Comparison of ENCODE assay signal across 8 mouse cellular contexts in genomic region chr8:70696019-70696885, GRCm38 (mm10). TPM values are rescaled to one million over a fixed set of nuclear protein-coding genes. Genes with fewer than 3 reads are reported as not detected.
DNase-seq lines count a peak whose midpoint lies in the region; ATAC-seq lines count a peak whose summit lies in the region.

No protein-coding gene starts in this region.

- no peaks in the 10 kb centered on the region for H3K9me3 ChIP-seq in intestine, embryonic 16.5 days (ENCODE audit: control insufficient read depth, low read length)

- no peaks in the 10 kb centered on the region for H3K36me3 ChIP-seq in intestine, embryonic 16.5 days (ENCODE audit: control insufficient read depth, insufficient read depth, low read length)

- no peaks in the 10 kb centered on the region for H3K27me3 ChIP-seq in intestine, embryonic 16.5 days (replicated peaks; ENCODE audit: control insufficient read depth, insufficient read depth, low read length)

- 3% methylated on average over 31 of the region's 31 CpGs for WGBS in intestine, embryonic 16.5 days

- DNase-seq in CD4-positive, CD25-positive, alpha-beta regulatory T cell, adult 2 months (ENCODE audit: low read depth, low spot score): peak; percentile 92
- peak; percentile 92 for DNase-seq in cerebellum, postnatal 10 days
- DNase-seq in gastrocnemius, postnatal 10 days: peak; percentile 72
- DNase-seq in lung, adult 18-20 months: peak; percentile 80 to 84
- peak; percentile 70 for DNase-seq in ovary, postnatal 14 days (ENCODE audit: low spot score)
- peak; percentile 53 for DNase-seq in urinary bladder, adult 2 months (ENCODE audit: low spot score)

- ATAC-seq in CD4-positive, CD25-positive, alpha-beta regulatory T cell, adult 4 months: no peak
- peak; percentile 24 for ATAC-seq in intestine, embryonic 16.5 days

- H3K27ac ChIP-seq in intestine, embryonic 16.5 days (ENCODE audit: low read length): peak overlapping the region; percentile 95

- peak overlapping the region; percentile 66 for H3K9ac ChIP-seq in intestine, embryonic 16.5 days (ENCODE audit: low read depth, low read length)

- H3K4me2 ChIP-seq in intestine, embryonic 16.5 days (ENCODE audit: low read depth, low read length): peak overlapping the region; percentile 61

- peaks cover 53% of the 10 kb centered on the region for H3K4me1 ChIP-seq in intestine, embryonic 16.5 days (ENCODE audit: control insufficient read depth, insufficient read depth, low read length)

- peak overlapping the region; percentile 23 for H3K4me3 ChIP-seq in intestine, embryonic 16.5 days (ENCODE audit: low read length)

RNA-seq across cellular contexts. Expression of gene Jund, which starts 2.5 kb away (rescaled TPM):
- polyA plus RNA-seq in CD4-positive, CD25-positive, alpha-beta regulatory T cell, adult 4 months (2017; shearing (Covaris generic)): 10 to 100 TPM in 1 of 2 experiments, 1 to 10 TPM in 1; 7.6 to 23.3 TPM
- 100 to 1,000 TPM in 1 of 2 experiments, 10 to 100 TPM in 1; 79.2 to 130 TPM for total RNA-seq in gastrocnemius, postnatal 10 days (2021)
- polyA plus RNA-seq in intestine, embryonic 16.5 days (2015; fragmentation: Nextera tagmentation; extraction: Ambion mirVana): 37.3 and 52.2 TPM in 2 replicates
- 132 and 153 TPM in 2 replicates for polyA plus RNA-seq in urinary bladder, adult 2 months (2012; rRNA removed)

RNA-seq across cellular contexts. Expression of gene Iqcn, which starts 7.0 kb away (rescaled TPM):
- polyA plus RNA-seq in CD4-positive, CD25-positive, alpha-beta regulatory T cell, adult 4 months (2017; shearing (Covaris generic)): under 1 TPM in 1 of 2 experiments, not detected in 1; 0.07 TPM
- not detected for total RNA-seq in gastrocnemius, postnatal 10 days (2021)
- polyA plus RNA-seq in intestine, embryonic 16.5 days (2015; fragmentation: Nextera tagmentation; extraction: Ambion mirVana): not detected in 2 replicates
- polyA plus RNA-seq in urinary bladder, adult 2 months (2012; rRNA removed): not detected in 2 replicates

RNA-seq across cellular contexts. Expression of gene Gm3336, which starts 22.1 kb away (rescaled TPM):
- polyA plus RNA-seq in CD4-positive, CD25-positive, alpha-beta regulatory T cell, adult 4 months (2017; shearing (Covaris generic)): not detected
- not detected for total RNA-seq in gastrocnemius, postnatal 10 days (2021)
- polyA plus RNA-seq in intestine, embryonic 16.5 days (2015; fragmentation: Nextera tagmentation; extraction: Ambion mirVana): 3.3 and 4.1 TPM in 2 replicates
- 0.46 and 0.56 TPM in 2 replicates for polyA plus RNA-seq in urinary bladder, adult 2 months (2012; rRNA removed)

RNA-seq across cellular contexts. Expression of gene Lsm4, which starts 23.2 kb away (rescaled TPM):
- polyA plus RNA-seq in CD4-positive, CD25-positive, alpha-beta regulatory T cell, adult 4 months (2017; shearing (Covaris generic)): 10 to 100 TPM; 86.8 to 94.5 TPM
- total RNA-seq in gastrocnemius, postnatal 10 days (2021): 10 to 100 TPM; 82.3 to 83.0 TPM
- 228 and 246 TPM in 2 replicates for polyA plus RNA-seq in intestine, embryonic 16.5 days (2015; fragmentation: Nextera tagmentation; extraction: Ambion mirVana)
- polyA plus RNA-seq in urinary bladder, adult 2 months (2012; rRNA removed): 97.8 and 99.4 TPM in 2 replicates

RNA-seq across cellular contexts. Expression of gene Pde4c, which starts 27.3 kb away (rescaled TPM):
- polyA plus RNA-seq in CD4-positive, CD25-positive, alpha-beta regulatory T cell, adult 4 months (2017; shearing (Covaris generic)): under 1 TPM; 0.66 to 0.94 TPM
- total RNA-seq in gastrocnemius, postnatal 10 days (2021): 1 to 10 TPM; 2.5 to 3.0 TPM
- polyA plus RNA-seq in intestine, embryonic 16.5 days (2015; fragmentation: Nextera tagmentation; extraction: Ambion mirVana): 0.28 and 0.64 TPM in 2 replicates
- polyA plus RNA-seq in urinary bladder, adult 2 months (2012; rRNA removed): 0.54 and 0.59 TPM in 2 replicates
